Mouse (Mus musculus): ENCODE data around the gene Olfr1183. TPM values are rescaled to one million over a fixed set of nuclear protein-coding genes. Genes with fewer than 3 reads are reported as not detected.
"Not testable (repeated sequence)": the region's sequence is repeated elsewhere in the genome, so short reads cannot be mapped to it uniquely, and the experiment has no call there.

The Olfr1183 gene
- polyA plus RNA-seq (2014; fragmentation: Nextera tagmentation; extraction: Ambion mirVana), result not detected in 2 replicates

- not testable (repeated sequence) for H3K4me2 ChIP-seq; ATAC-seq (replicated peaks; ENCODE audit: low FRiP score); H3K36me3 ChIP-seq (ENCODE audit: control insufficient read depth, insufficient read depth, low read length); H3K27ac ChIP-seq (ENCODE audit: low read depth, low read length); H3K9ac ChIP-seq (ENCODE audit: low read depth, low read length); H3K27me3 ChIP-seq (replicated peaks; ENCODE audit: control insufficient read depth, insufficient read depth, low read length); DNase-seq (ENCODE audit: low spot score); H3K4me3 ChIP-seq (ENCODE audit: low read depth, low read length); H3K4me1 ChIP-seq (replicated peaks; ENCODE audit: control insufficient read depth, insufficient read depth, low read length); H3K9me3 ChIP-seq (ENCODE audit: control insufficient read depth, low read length)
- 93% methylated on average over 1 of the region's 1 CpGs for WGBS
Observed at GRCm38 (mm10) chr2:88454567-88454966, at the start of gene Olfr1183. TSS of gene Olfr1183 (plus strand) at chr2:88454867.

DNA sequence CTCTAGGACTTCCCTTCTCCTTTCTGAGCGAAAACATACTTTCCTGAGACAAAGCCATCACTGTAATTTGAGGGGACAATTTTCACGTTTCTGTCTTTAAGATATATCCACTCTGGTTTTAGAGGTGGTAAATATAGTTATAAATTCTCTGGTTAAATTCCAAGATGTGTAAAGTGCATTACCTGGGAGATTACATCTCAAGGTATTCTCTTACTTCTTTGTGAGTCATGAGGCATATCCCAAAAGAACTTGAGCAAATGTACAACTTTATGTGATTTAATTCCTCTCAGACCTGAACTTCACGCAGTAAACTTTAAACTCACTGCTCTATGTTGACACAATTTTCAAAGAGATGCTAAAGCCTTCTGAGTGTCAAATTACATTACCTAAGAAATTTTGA is 48.3 kb upstream of the Olfr1183 start, which contains the start of gene Olfr1179:
Gene Olfr1179, minus strand, starts transcription at position 101 of the 400 bp plus-strand sequence.
- H3K27me3 ChIP-seq (replicated peaks; ENCODE audit: control insufficient read depth, insufficient read depth, low read length), result no peaks in the 10 kb centered on the region
- no peak within 1 kb of the TSS for H3K4me3 ChIP-seq (ENCODE audit: low read depth, low read length)
- no peaks in the 10 kb centered on the region for H3K4me1 ChIP-seq (replicated peaks; ENCODE audit: control insufficient read depth, insufficient read depth, low read length)
- no peaks in the 10 kb centered on the region for H3K9me3 ChIP-seq (ENCODE audit: control insufficient read depth, low read length)
- H3K27ac ChIP-seq (ENCODE audit: low read depth, low read length), result no peak within 1 kb of the TSS
- no peak for DNase-seq (ENCODE audit: low spot score)
- H3K36me3 ChIP-seq (ENCODE audit: control insufficient read depth, insufficient read depth, low read length), result no peaks in the 10 kb centered on the region
- no peak within 1 kb of the TSS for H3K4me2 ChIP-seq
- no peak for ATAC-seq (replicated peaks; ENCODE audit: low FRiP score)
- H3K9ac ChIP-seq (ENCODE audit: low read depth, low read length), result no peak within 1 kb of the TSS
- 82% methylated on average over 3 of the region's 3 CpGs for WGBS

DNA sequence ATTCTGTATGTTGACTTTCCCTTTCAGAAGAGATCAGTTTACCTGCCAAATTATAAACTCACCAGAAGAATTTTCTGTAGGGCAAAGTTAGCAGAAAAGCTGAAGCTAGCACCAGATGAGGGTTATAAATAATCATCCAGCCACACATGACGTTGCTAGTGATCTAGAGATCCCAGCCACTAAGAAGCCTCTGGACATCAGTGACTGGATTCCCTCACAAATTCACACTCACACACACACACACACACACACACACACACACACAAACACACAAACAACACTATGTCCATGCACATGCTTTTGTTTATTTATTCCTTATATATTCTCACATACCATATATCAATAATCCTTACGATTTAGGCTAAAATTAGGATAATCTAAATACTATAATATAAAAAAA is 35.6 kb upstream of the Olfr1183 start, which contains the start of gene Olfr1180:
Gene Olfr1180, minus strand, starts transcription at position 101 of the 400 bp plus-strand sequence.
- Histone ChIP-seq H3K9me3 (ENCODE audit: control insufficient read depth, low read length) (no peaks in the 10 kb centered on the region), H3K36me3 (ENCODE audit: control insufficient read depth, insufficient read depth, low read length) (no peaks in the 10 kb centered on the region), H3K27me3 (replicated peaks; ENCODE audit: control insufficient read depth, insufficient read depth, low read length) (no peaks in the 10 kb centered on the region), H3K4me1 (replicated peaks; ENCODE audit: control insufficient read depth, insufficient read depth, low read length) (no peaks in the 10 kb centered on the region), H3K4me3 (ENCODE audit: low read depth, low read length) (no peak within 1 kb of the TSS), H3K4me2 (no peak within 1 kb of the TSS), H3K9ac (ENCODE audit: low read depth, low read length) (no peak within 1 kb of the TSS), H3K27ac (ENCODE audit: low read depth, low read length) (no peak within 1 kb of the TSS)
- WGBS, result 75% methylated on average over 2 of the region's 2 CpGs
- DNase-seq (ENCODE audit: low spot score), result no peak
- no peak for ATAC-seq (replicated peaks; ENCODE audit: low FRiP score)

DNA sequence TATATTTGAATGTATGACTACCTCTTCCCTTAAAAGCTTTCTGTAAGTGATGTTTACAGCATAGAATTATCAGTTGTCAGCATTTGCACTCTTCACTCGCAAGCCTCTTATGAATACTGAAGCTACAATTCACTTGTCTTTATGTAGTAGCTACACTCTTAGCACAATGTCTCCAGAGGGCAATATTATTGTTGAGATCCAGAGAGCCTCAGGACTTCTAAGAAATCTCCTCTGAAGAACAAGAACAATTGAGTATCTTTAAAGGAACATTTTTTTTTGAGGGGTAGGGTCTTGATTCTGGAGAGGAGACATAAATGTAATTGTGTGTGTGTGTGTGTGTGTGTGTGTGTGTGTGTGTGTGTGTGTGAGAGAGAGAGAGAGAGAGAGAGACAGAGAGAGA is 28.6 kb upstream of the Olfr1183 start, which contains the start of gene Olfr1181:
Gene Olfr1181, minus strand, starts transcription at position 101 of the 400 bp plus-strand sequence.
- ATAC-seq (replicated peaks; ENCODE audit: low FRiP score) (no peak), DNase-seq (ENCODE audit: low spot score) (no peak)
- no peaks in the 10 kb centered on the region for H3K9me3 ChIP-seq (ENCODE audit: control insufficient read depth, low read length)
- no peaks in the 10 kb centered on the region for H3K36me3 ChIP-seq (ENCODE audit: control insufficient read depth, insufficient read depth, low read length)
- no peak within 1 kb of the TSS for H3K4me2 ChIP-seq
- no peak within 1 kb of the TSS for H3K4me3 ChIP-seq (ENCODE audit: low read depth, low read length)
- 76% methylated on average over 1 of the region's 1 CpGs for WGBS
- H3K27me3 ChIP-seq (replicated peaks; ENCODE audit: control insufficient read depth, insufficient read depth, low read length), result no peaks in the 10 kb centered on the region
- no peak within 1 kb of the TSS for H3K27ac ChIP-seq (ENCODE audit: low read depth, low read length)
- H3K9ac ChIP-seq (ENCODE audit: low read depth, low read length), result no peak within 1 kb of the TSS
- H3K4me1 ChIP-seq (replicated peaks; ENCODE audit: control insufficient read depth, insufficient read depth, low read length), result no peaks in the 10 kb centered on the region

DNA sequence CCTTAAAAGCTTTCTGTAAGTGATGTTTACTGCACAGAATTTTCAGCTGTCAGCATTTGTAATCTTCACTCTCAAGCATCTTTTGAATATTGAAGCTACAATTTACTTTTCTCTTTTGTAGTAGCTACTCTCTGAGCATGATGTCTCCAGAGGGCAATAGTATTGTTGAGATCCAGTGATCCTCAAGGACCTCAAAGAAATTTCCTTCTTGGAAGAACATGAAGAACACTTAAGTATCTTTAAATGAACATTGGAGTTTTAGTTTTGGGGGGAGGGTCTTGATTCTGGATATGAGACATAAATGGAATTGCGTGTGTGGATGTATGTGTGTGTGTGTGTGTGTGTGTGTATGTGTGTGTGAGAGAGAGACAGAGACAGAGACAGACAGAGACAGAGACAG is 5.6 kb upstream of the Olfr1183 start, which contains the start of gene Gm13757:
Gene Gm13757, minus strand, starts transcription at position 101 of the 400 bp plus-strand sequence.
- Histone ChIP-seq H3K4me2 (no peak within 1 kb of the TSS), H3K4me1 (replicated peaks; ENCODE audit: control insufficient read depth, insufficient read depth, low read length) (no peaks in the 10 kb centered on the region), H3K27ac (ENCODE audit: low read depth, low read length) (no peak within 1 kb of the TSS), H3K9ac (ENCODE audit: low read depth, low read length) (no peak within 1 kb of the TSS), H3K4me3 (ENCODE audit: low read depth, low read length) (no peak within 1 kb of the TSS), H3K36me3 (ENCODE audit: control insufficient read depth, insufficient read depth, low read length) (no peaks in the 10 kb centered on the region), H3K9me3 (ENCODE audit: control insufficient read depth, low read length) (no peaks in the 10 kb centered on the region), H3K27me3 (replicated peaks; ENCODE audit: control insufficient read depth, insufficient read depth, low read length) (no peaks in the 10 kb centered on the region)
- ATAC-seq (replicated peaks; ENCODE audit: low FRiP score) (no peak), DNase-seq (ENCODE audit: low spot score) (no peak)
- 92% methylated on average over 1 of the region's 1 CpGs for WGBS

DNA sequence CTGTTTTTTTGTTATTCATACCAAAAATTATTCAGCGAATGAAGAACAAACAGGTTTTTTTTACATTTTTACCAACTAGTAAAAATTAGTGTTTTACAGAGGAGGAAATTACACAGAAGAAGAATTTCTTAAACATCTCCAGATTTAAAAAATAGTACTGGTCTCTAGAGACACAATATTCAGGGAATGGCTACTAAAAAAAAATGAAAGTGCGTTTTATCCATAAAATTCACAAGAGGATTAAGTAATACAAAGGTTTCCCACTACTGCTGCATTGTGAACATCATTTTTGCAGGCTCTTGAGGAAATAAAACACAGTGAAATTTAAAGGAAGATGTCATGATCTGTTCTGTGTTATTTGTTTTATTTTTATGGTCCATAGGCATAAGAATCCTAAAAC is 28.6 kb downstream of the Olfr1183 start, which contains the start of gene Olfr1184:
Gene Olfr1184, plus strand, starts transcription at position 301 of the 400 bp plus-strand sequence.
- no peaks in the 10 kb centered on the region for H3K36me3 ChIP-seq (ENCODE audit: control insufficient read depth, insufficient read depth, low read length)
- no peaks in the 10 kb centered on the region for H3K9me3 ChIP-seq (ENCODE audit: control insufficient read depth, low read length)
- no peak within 1 kb of the TSS for H3K9ac ChIP-seq (ENCODE audit: low read depth, low read length)
- DNase-seq (ENCODE audit: low spot score), result no peak
- no peaks in the 10 kb centered on the region for H3K4me1 ChIP-seq (replicated peaks; ENCODE audit: control insufficient read depth, insufficient read depth, low read length)
- H3K4me3 ChIP-seq (ENCODE audit: low read depth, low read length), result no peak within 1 kb of the TSS
- H3K27ac ChIP-seq (ENCODE audit: low read depth, low read length), result no peak within 1 kb of the TSS
- 79% methylated on average over 2 of the region's 2 CpGs for WGBS
- H3K27me3 ChIP-seq (replicated peaks; ENCODE audit: control insufficient read depth, insufficient read depth, low read length), result no peaks in the 10 kb centered on the region
- no peak within 1 kb of the TSS for H3K4me2 ChIP-seq
- no peak for ATAC-seq (replicated peaks; ENCODE audit: low FRiP score)

- no peaks in the 10 kb centered on the region for H3K9me3 ChIP-seq (ENCODE audit: control insufficient read depth, low read length)
- DNase-seq (ENCODE audit: low spot score), result no peak
- no peaks in the 10 kb centered on the region for H3K4me1 ChIP-seq (replicated peaks; ENCODE audit: control insufficient read depth, insufficient read depth, low read length)
- H3K27ac ChIP-seq (ENCODE audit: low read depth, low read length), result no peak within 1 kb of the TSS
- WGBS, result 70% methylated on average over 2 of the region's 2 CpGs
- H3K9ac ChIP-seq (ENCODE audit: low read depth, low read length), result no peak within 1 kb of the TSS
- H3K4me2 ChIP-seq, result no peak within 1 kb of the TSS
- ATAC-seq (replicated peaks; ENCODE audit: low FRiP score), result no peak
- H3K36me3 ChIP-seq (ENCODE audit: control insufficient read depth, insufficient read depth, low read length), result no peaks in the 10 kb centered on the region
- H3K4me3 ChIP-seq (ENCODE audit: low read depth, low read length), result no peak within 1 kb of the TSS
- no peaks in the 10 kb centered on the region for H3K27me3 ChIP-seq (replicated peaks; ENCODE audit: control insufficient read depth, insufficient read depth, low read length)
Observed at GRCm38 (mm10) chr2:88493020-88493419, 38.4 kb downstream of the Olfr1183 start, which contains the start of gene Olfr1185-ps1. TSS of gene Olfr1185-ps1 (plus strand) at chr2:88493320.

DNA sequence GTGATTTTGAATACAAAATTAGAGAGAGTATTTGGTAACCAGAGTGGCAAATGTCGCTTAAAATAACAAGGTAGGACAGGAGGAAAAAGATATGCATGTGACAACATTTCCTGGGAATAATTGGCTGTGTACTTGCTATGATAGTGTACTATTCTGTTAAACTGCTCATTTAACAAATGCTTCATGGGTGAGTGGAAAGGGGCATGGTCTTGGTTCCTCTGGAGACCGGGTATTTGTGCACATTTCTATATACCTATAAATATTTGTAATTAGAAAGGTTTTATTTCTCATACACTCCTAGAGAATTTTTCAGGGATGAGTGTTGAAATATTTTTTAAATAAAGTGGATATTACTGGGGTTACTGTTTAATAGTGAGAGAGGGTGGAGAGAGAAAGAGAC is 63.6 kb downstream of the Olfr1183 start, which contains the start of gene Olfr1186:
Gene Olfr1186, plus strand, starts transcription at position 301 of the 400 bp plus-strand sequence.
- ATAC-seq (replicated peaks; ENCODE audit: low FRiP score), result no peak
- Histone ChIP-seq H3K9me3 (ENCODE audit: control insufficient read depth, low read length) (no peaks in the 10 kb centered on the region), H3K27me3 (replicated peaks; ENCODE audit: control insufficient read depth, insufficient read depth, low read length) (no peaks in the 10 kb centered on the region), H3K4me3 (ENCODE audit: low read depth, low read length) (no peak within 1 kb of the TSS), H3K4me2 (no peak within 1 kb of the TSS), H3K9ac (ENCODE audit: low read depth, low read length) (no peak within 1 kb of the TSS), H3K27ac (ENCODE audit: low read depth, low read length) (no peak within 1 kb of the TSS), H3K36me3 (ENCODE audit: control insufficient read depth, insufficient read depth, low read length) (no peaks in the 10 kb centered on the region), H3K4me1 (replicated peaks; ENCODE audit: control insufficient read depth, insufficient read depth, low read length) (no peaks in the 10 kb centered on the region)
- WGBS, result 78% methylated on average over 2 of the region's 2 CpGs
- DNase-seq (ENCODE audit: low spot score), result no peak

Data from liver, embryonic 11.5 days (tissue).